Mouse (Mus musculus) heart, postnatal 0 days (tissue): Measurements from ENCODE around the gene Naa25.

Experiments used
- CTCF ChIP-seq: IDR thresholded peaks from 2 replicates; pipeline ENCODE4 v1.5.1; 2016; ENCODE audit warnings: antibody characterized with exemption, control low read depth, low read depth
- EP300 ChIP-seq: IDR thresholded peaks from 2 replicates; pipeline ENCODE4 v1.6.1; 2016; ENCODE audit warnings: antibody characterized with exemption, low read depth

DNA sequence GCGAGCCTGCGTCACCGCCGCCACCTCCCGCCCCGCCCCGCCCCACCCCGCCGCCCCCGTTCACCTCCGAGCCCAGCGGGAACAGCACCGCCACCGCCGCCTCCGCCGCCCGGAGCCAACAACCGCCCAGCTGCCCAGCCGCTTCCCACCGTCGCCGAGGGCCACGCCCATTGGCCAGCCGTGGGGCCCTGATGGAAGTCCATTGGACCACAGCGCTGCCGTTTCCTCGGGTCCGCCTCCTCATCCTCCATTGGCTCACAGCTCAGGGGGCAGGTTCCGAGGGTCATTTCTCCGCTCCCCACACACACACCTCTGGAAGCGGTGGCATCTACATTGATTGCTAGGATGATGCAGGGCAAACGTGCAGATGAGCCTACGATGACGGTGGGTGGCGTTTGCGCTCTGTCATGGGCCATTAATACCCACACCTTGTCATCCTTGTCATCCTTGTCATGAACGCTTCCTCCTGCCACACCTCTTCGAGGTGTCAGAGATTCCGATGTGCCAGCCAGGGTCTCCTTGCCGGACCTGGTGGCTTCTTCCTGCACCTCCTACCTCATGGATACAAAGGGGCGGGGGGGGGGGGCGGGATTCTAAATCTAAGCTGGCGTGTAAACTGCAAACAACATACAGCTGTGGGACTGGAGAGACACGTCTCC, 12.1 kb upstream of the Naa25 start, which contains the start of gene Trafd1:
- TF ChIP-seq EP300: no peak
- no peak for TF ChIP-seq CTCF
